Comparison of ENCODE assay signal across 9 mouse cellular contexts in the genomic region with DNA sequence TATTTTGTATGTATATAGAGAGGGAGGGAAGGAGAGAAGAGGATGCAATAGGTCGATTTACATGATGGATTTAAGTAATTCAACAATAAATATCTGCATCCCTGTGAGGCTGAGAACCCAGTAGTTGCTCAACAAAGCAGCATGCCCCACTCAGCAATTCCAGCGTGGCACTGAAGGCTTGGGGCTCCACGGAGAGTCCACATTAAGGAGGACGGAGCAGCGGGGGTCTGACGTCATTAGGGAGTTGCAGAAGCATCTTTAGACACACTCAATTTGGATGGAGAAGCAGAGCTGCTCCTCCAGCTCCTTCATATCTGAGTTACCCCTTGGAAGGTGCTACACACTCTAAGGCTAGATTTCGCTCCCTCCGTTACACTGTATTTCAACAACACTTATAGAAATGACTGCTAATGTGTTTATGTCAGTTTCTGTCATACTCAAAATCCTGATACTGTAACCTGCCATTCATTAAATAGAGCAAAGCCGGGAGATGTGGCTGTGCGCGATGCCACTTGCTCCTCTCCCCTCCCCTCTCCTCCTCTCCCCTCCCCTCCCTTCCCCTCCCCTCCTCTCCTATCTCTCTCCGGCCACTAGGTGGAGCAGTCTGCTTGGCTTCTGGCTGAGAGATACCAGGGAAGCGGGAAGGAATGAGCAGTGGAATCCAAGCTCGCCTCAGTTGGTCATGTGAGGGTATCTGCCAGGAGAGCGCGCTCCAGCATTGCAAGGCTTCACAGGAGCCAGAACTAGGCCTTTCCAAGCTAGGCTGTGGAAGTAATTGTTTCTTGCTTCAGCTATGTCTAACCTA. TPM values are rescaled to one million over a fixed set of nuclear protein-coding genes. Genes with fewer than 3 reads are reported as not detected.
DNase-seq lines count a peak whose midpoint lies in the region; ATAC-seq lines count a peak whose summit lies in the region.
"Had no signal": no experiment of that assay in that cellular context is flagged by ENCODE, and none has a peak within 500 bp of the region (broad histone marks: within the 10 kb centered on the region; RNA-seq: fewer than 3 reads in every experiment).

No protein-coding gene starts in this region.

- H3K9ac ChIP-seq in forebrain, embryonic 15.5 days (replicated peaks) = no peak overlapping the region
- no peak overlapping the region for H3K9ac ChIP-seq in lung, embryonic 15.5 days

- H3K27ac ChIP-seq in forebrain, embryonic 15.5 days (replicated peaks) = no peak overlapping the region
- no peak overlapping the region for H3K27ac ChIP-seq in hindbrain, embryonic 10.5 days
- H3K27ac ChIP-seq in lung, embryonic 15.5 days = no peak overlapping the region

- 39% methylated on average over 16 of the region's 16 CpGs for WGBS in forebrain, embryonic 15.5 days
- WGBS in hindbrain, embryonic 10.5 days = 46% methylated on average over 16 of the region's 16 CpGs
- 34% methylated on average over 16 of the region's 16 CpGs for WGBS in lung, embryonic 15.5 days

- H3K36me3 ChIP-seq in forebrain, embryonic 15.5 days = no peaks in the 10 kb centered on the region
- H3K36me3 ChIP-seq in hindbrain, embryonic 10.5 days = no peaks in the 10 kb centered on the region
- no peaks in the 10 kb centered on the region for H3K36me3 ChIP-seq in lung, embryonic 15.5 days

- H3K9me3 ChIP-seq in forebrain, embryonic 15.5 days = no peaks in the 10 kb centered on the region
- no peaks in the 10 kb centered on the region for H3K9me3 ChIP-seq in hindbrain, embryonic 10.5 days
- H3K9me3 ChIP-seq in lung, embryonic 15.5 days = no peaks in the 10 kb centered on the region

- DNase-seq in ES-CJ7 (ENCODE audit: low read depth, low spot score) = peak; percentile 94
- peak; percentile 60 for DNase-seq in c-Kit-positive CD71-positive TER-119-positive erythroid progenitor cells, embryonic 14.5 days (ENCODE audit: low spot score)
- DNase-seq in hindbrain, embryonic 10.5 days (ENCODE audit: low spot score) = peak; percentile 80
- peak; percentile 43 to 69 for DNase-seq in layer of hippocampus, adult 8-10 months (ENCODE audit: low spot score in 2 of 2)
- peak; percentile 71 for DNase-seq in ovary, postnatal 36 days (ENCODE audit: low spot score)
- DNase-seq in thymus, postnatal 36 days = peak; percentile 45 to 51

- no peaks in the 10 kb centered on the region for H3K27me3 ChIP-seq in forebrain, embryonic 15.5 days
- no peaks in the 10 kb centered on the region for H3K27me3 ChIP-seq in hindbrain, embryonic 10.5 days (ENCODE audit: insufficient read depth, poor library complexity, severe bottlenecking)
- H3K27me3 ChIP-seq in lung, embryonic 15.5 days = no peaks in the 10 kb centered on the region

- no peak overlapping the region for H3K4me2 ChIP-seq in forebrain, embryonic 15.5 days (replicated peaks)
- H3K4me2 ChIP-seq in lung, embryonic 15.5 days = no peak overlapping the region

- no peak overlapping the region for H3K4me3 ChIP-seq in forebrain, embryonic 15.5 days
- no peak overlapping the region for H3K4me3 ChIP-seq in hindbrain, embryonic 10.5 days
- H3K4me3 ChIP-seq in lung, embryonic 15.5 days = no peak overlapping the region

- H3K4me1 ChIP-seq in forebrain, embryonic 15.5 days = no peaks in the 10 kb centered on the region
- H3K4me1 ChIP-seq in hindbrain, embryonic 10.5 days (replicated peaks) = peaks cover 7% of the 10 kb centered on the region; the same call in 1 of the 2 replicates
- no peaks in the 10 kb centered on the region for H3K4me1 ChIP-seq in lung, embryonic 15.5 days

- peak; percentile 87 for ATAC-seq in forebrain, embryonic 15.5 days (replicated peaks)
- peak; percentile 57 for ATAC-seq in lung, embryonic 15.5 days (ENCODE audit: borderline replicate concordance, extremely low read depth, low FRiP score, low TSS enrichment)

RNA-seq across cellular contexts. Expression of gene Taar6, which starts 6.3 kb away (rescaled TPM):
- polyA plus RNA-seq in forebrain, embryonic 15.5 days (2015; fragmentation: Nextera tagmentation; extraction: Ambion mirVana) = not detected in 2 replicates
- polyA plus RNA-seq in hindbrain, embryonic 10.5 days (2016; fragmentation: Nextera tagmentation; extraction: Ambion mirVana) = not detected in 2 replicates
- not detected for total RNA-seq in layer of hippocampus, adult 8-10 months (2022)
- polyA plus RNA-seq in lung, embryonic 15.5 days (2015; fragmentation: Nextera tagmentation; extraction: Ambion mirVana) = not detected in 2 replicates
- total RNA-seq: gastrocnemius, postnatal 4 days had no signal

RNA-seq across cellular contexts. Expression of gene Taar5, which starts 8.6 kb away (rescaled TPM):
- polyA plus RNA-seq in forebrain, embryonic 15.5 days (2015; fragmentation: Nextera tagmentation; extraction: Ambion mirVana) = not detected in 2 replicates
- not detected in 2 replicates for polyA plus RNA-seq in hindbrain, embryonic 10.5 days (2016; fragmentation: Nextera tagmentation; extraction: Ambion mirVana)
- not detected for total RNA-seq in layer of hippocampus, adult 8-10 months (2022)
- not detected in 2 replicates for polyA plus RNA-seq in lung, embryonic 15.5 days (2015; fragmentation: Nextera tagmentation; extraction: Ambion mirVana)
- total RNA-seq: gastrocnemius, postnatal 4 days had no signal

RNA-seq across cellular contexts. Expression of gene Taar7a, which starts 14.2 kb away (rescaled TPM):
- not detected in 2 replicates for polyA plus RNA-seq in forebrain, embryonic 15.5 days (2015; fragmentation: Nextera tagmentation; extraction: Ambion mirVana)
- polyA plus RNA-seq in hindbrain, embryonic 10.5 days (2016; fragmentation: Nextera tagmentation; extraction: Ambion mirVana) = not detected in 2 replicates
- total RNA-seq in layer of hippocampus, adult 8-10 months (2022) = not detected
- polyA plus RNA-seq in lung, embryonic 15.5 days (2015; fragmentation: Nextera tagmentation; extraction: Ambion mirVana) = not detected in 2 replicates
- total RNA-seq: gastrocnemius, postnatal 4 days had no signal

RNA-seq across cellular contexts. Expression of gene Taar4, which starts 18.8 kb away (rescaled TPM):
- polyA plus RNA-seq in forebrain, embryonic 15.5 days (2015; fragmentation: Nextera tagmentation; extraction: Ambion mirVana) = not detected in 2 replicates
- polyA plus RNA-seq in hindbrain, embryonic 10.5 days (2016; fragmentation: Nextera tagmentation; extraction: Ambion mirVana) = not detected in 2 replicates
- total RNA-seq in layer of hippocampus, adult 8-10 months (2022) = not detected
- not detected in 2 replicates for polyA plus RNA-seq in lung, embryonic 15.5 days (2015; fragmentation: Nextera tagmentation; extraction: Ambion mirVana)
- total RNA-seq: gastrocnemius, postnatal 4 days had no signal

RNA-seq across cellular contexts. Expression of gene Taar7b, which starts 20.6 kb away (rescaled TPM):
- not detected in 2 replicates for polyA plus RNA-seq in forebrain, embryonic 15.5 days (2015; fragmentation: Nextera tagmentation; extraction: Ambion mirVana)
- not detected in 2 replicates for polyA plus RNA-seq in hindbrain, embryonic 10.5 days (2016; fragmentation: Nextera tagmentation; extraction: Ambion mirVana)
- not detected for total RNA-seq in layer of hippocampus, adult 8-10 months (2022)
- polyA plus RNA-seq in lung, embryonic 15.5 days (2015; fragmentation: Nextera tagmentation; extraction: Ambion mirVana) = not detected in 2 replicates
- total RNA-seq: gastrocnemius, postnatal 4 days had no signal
